Mouse (Mus musculus) megakaryocyte progenitor cell, adult 5-6 weeks (primary cell): ENCODE results near the gene Ccdc43. TPM values are rescaled to one million over a fixed set of nuclear protein-coding genes. Genes with fewer than 3 reads are reported as not detected.

ENCODE experiments used
- ATAC-seq: replicated peaks from 2 replicates; pipeline ENCODE4 v1.8.0; 2016; ENCODE audit warnings: mild to moderate bottlenecking, moderate TSS enrichment, inconsistent platforms; ENCODE audit not compliant: poor library complexity
- total RNA-seq, 2 experiments: library from RNA; stranded (forward) in 1 of 2; stranded (reverse) in 1 of 2; fragments of 157-497, 149-512 nt in 1 of 2; fragments of 200-1000 nt in 1 of 2; gene quantifications; 2 replicates each; pipeline versions ENCODE4 v1.2.3 to v1.2.4; 2015 to 2017

Gene Ccdc43
- total RNA-seq, 2 experiments from 2014 or later: 28.9 to 36.1 TPM

GRCm38 (mm10) chr11:102665637-102666435, 31.7 kb downstream of the Ccdc43 start:
- ATAC-seq: no peak

GRCm38 (mm10) chr11:102665151-102665550, 32.4 kb downstream of the Ccdc43 start:
- ATAC-seq: no peak

- no peak for ATAC-seq
Observed at GRCm38 (mm10) chr11:102663416-102663815, 34.2 kb downstream of the Ccdc43 start, which contains the start of gene Meioc. Meioc (plus strand) TSS chr11:102663716.

GRCm38 (mm10) chr11:102656931-102657330, 40.7 kb downstream of the Ccdc43 start:
- no peak for ATAC-seq

DNA sequence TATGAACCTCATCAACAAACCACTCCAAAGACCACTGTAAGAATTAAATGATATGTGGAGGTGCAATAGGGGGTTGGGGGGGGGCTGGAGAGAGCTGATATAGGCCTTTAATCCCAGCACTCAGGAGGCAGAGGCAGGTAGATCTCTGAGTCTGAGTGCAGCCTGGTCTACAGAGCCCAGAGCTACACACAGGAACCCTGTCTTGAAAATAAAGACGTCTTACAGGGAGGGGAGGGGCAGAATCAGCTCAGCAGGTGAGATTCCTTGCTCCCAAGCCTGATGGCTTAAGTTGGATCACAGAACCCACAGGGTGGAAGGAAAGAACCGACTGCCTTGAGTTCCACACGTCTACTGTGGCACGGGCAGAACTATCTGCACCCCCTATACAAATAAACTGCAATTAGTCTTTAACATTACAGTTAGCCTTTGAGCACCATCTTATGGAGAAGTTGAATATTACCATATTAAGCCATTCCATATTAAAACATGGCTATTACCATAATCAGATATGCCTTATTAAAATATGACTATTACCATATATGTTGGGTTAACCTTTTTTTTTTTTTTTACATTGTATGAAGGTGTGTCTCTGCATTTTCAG, 41.2 kb downstream of the Ccdc43 start:
- peak; percentile 63 for ATAC-seq

GRCm38 (mm10) chr11:102655888-102656287, 41.7 kb downstream of the Ccdc43 start:
- ATAC-seq: no peak

- no peak for ATAC-seq
Observed at GRCm38 (mm10) chr11:102652844-102653243, 44.7 kb downstream of the Ccdc43 start.

- peak; percentile 66 for ATAC-seq
Observed at GRCm38 (mm10) chr11:102651381-102651780, 46.2 kb downstream of the Ccdc43 start.

- no peak for ATAC-seq
Observed at GRCm38 (mm10) chr11:102647885-102648284, 49.7 kb downstream of the Ccdc43 start.

GRCm38 (mm10) chr11:102646226-102646625, 51.4 kb downstream of the Ccdc43 start:
- ATAC-seq: no peak

DNA sequence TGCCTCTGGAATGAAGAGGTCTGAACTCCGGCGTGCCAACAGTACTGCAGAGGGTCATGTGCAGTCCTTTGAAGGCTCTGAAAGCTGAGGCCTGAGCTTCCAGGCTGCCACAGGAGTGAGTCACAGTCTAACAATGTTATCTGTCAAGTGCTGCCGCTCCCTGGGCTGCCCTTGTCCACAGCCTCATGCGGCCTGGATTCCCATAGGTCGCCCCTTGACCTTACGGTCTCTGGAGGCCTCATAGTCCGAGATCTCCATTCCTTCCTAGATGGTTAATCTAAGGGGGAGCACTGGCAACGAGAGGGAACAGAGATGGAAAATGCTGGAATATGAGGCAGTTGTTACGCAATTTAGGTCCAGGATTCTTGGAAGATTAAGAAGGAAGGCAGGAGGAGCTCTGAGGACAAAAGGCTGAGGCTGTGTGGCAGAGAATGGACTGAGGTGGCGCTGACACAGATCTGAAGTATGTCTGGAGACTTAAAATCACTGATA, 53.6 kb downstream of the Ccdc43 start:
- no peak for ATAC-seq

DNA sequence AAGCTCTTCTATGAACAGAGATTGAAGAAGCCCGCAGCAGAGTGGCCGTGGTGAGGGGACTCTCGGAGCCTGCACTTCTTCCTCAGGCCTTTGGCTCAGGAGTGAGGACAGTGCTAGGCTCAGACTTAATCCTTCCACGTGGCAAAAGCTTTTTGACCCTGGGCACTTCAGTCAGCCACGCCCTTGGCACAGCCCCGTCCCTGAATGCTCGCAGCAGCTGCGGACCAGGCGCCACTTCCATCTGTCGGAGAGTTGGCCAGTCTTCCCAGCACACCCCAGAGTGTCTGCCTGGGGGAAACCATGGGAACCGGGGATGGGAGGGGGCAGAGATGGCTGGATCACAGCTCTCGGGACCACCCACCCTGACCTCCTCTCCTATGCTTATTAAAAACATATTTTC, 60.7 kb downstream of the Ccdc43 start:
- ATAC-seq: no peak

Other genes with a start within 250 kb of the Ccdc43 start
- gene Itga2b, start 227.7 kb downstream of the Ccdc43 start, total RNA-seq (2015): 5.3 and 6.4 TPM in 2 replicates
- 14.2 and 22.3 TPM in 2 replicates for gene Itga2b, start 227.7 kb downstream of the Ccdc43 start, total RNA-seq (2017)
- gene Gpatch8, start 141.4 kb downstream of the Ccdc43 start, total RNA-seq (2015): 18.1 and 24.4 TPM in 2 replicates
- gene Gpatch8, start 141.4 kb downstream of the Ccdc43 start, total RNA-seq (2017): 17.4 and 23.5 TPM in 2 replicates
- not detected in 2 replicates for gene Gm11627, start 118.3 kb downstream of the Ccdc43 start, total RNA-seq (2015)
- not detected in 2 replicates for gene Gm11627, start 118.3 kb downstream of the Ccdc43 start, total RNA-seq (2017)
- gene Fzd2, start 93.4 kb downstream of the Ccdc43 start, total RNA-seq (2015): not detected in 2 replicates
- gene Fzd2, start 93.4 kb downstream of the Ccdc43 start, total RNA-seq (2017): not detected in 2 replicates
- gene Meioc, start 34.1 kb downstream of the Ccdc43 start, total RNA-seq (2015): not detected in 2 replicates
- gene Meioc, start 34.1 kb downstream of the Ccdc43 start, total RNA-seq (2017): not detected in 2 replicates
- 0.17 and 2.9 TPM in 2 replicates for gene Adam11, start 63.7 kb upstream of the Ccdc43 start, total RNA-seq (2015)
- 0.44 TPM in 1 of 2 replicates, not detected in the other for gene Adam11, start 63.7 kb upstream of the Ccdc43 start, total RNA-seq (2017)
- gene Gjc1, start 121.9 kb upstream of the Ccdc43 start, total RNA-seq (2015): not detected in 2 replicates
- gene Gjc1, start 121.9 kb upstream of the Ccdc43 start, total RNA-seq (2017): not detected in 2 replicates
- not detected in 2 replicates for gene Higd1b, start 138.1 kb upstream of the Ccdc43 start, total RNA-seq (2015)
- gene Higd1b, start 138.1 kb upstream of the Ccdc43 start, total RNA-seq (2017): not detected in 2 replicates
- 117 and 130 TPM in 2 replicates for gene Eftud2, start 183.2 kb upstream of the Ccdc43 start, total RNA-seq (2015)
- 139 and 151 TPM in 2 replicates for gene Eftud2, start 183.2 kb upstream of the Ccdc43 start, total RNA-seq (2017)
- 0.12 TPM in 1 of 2 replicates, not detected in the other for gene Ccdc103, start 183.4 kb upstream of the Ccdc43 start, total RNA-seq (2015)
- not detected in 2 replicates for gene Ccdc103, start 183.4 kb upstream of the Ccdc43 start, total RNA-seq (2017)
- gene Fam187a, start 187.4 kb upstream of the Ccdc43 start, total RNA-seq (2015): not detected in 2 replicates
- gene Fam187a, start 187.4 kb upstream of the Ccdc43 start, total RNA-seq (2017): not detected in 2 replicates
- 0.10 TPM in 1 of 2 replicates, not detected in the other for gene Gfap, start 203.1 kb upstream of the Ccdc43 start, total RNA-seq (2015)
- gene Gfap, start 203.1 kb upstream of the Ccdc43 start, total RNA-seq (2017): not detected in 2 replicates
- gene Kif18b, start 227.3 kb upstream of the Ccdc43 start, total RNA-seq (2015): 18.8 and 19.0 TPM in 2 replicates
- gene Kif18b, start 227.3 kb upstream of the Ccdc43 start, total RNA-seq (2017): 18.9 and 20.5 TPM in 2 replicates
- gene C1ql1, start 248.9 kb upstream of the Ccdc43 start, total RNA-seq (2015): not detected in 2 replicates
- not detected in 2 replicates for gene C1ql1, start 248.9 kb upstream of the Ccdc43 start, total RNA-seq (2017)